Mouse (Mus musculus) heart, postnatal 0 days (tissue): ENCODE measurements at regions not wholly inside any gene's neighbourhood (a gene's known extent, or its start where the extent isn't known, plus 50 kb on each side); places are given as distances from the start of the nearest gene placed in this dataset.

Experiments
- CTCF ChIP-seq: IDR thresholded peaks from 2 replicates; pipeline ENCODE4 v1.5.1; 2016; ENCODE audit warnings: antibody characterized with exemption, control low read depth, low read depth
- EP300 ChIP-seq: IDR thresholded peaks from 2 replicates; pipeline ENCODE4 v1.6.1; 2016; ENCODE audit warnings: antibody characterized with exemption, low read depth

GRCm38 (mm10) chr16:64318796-64319493 lies 283.3 kb downstream of the Csnka2ip start:
- TF ChIP-seq CTCF (no peak), EP300 (no peak)
